Mouse (Mus musculus) cerebellum, adult 8-10 months (tissue): ENCODE data around the gene Abca2.
A peak's percentile ranks its signal among the peaks of the same experiment; 100 is the strongest.

Experiments
- DNase-seq: peaks from one replicate; pipeline ENCODE4 v3.0.0; 2022

Abca2 gene

DNA sequence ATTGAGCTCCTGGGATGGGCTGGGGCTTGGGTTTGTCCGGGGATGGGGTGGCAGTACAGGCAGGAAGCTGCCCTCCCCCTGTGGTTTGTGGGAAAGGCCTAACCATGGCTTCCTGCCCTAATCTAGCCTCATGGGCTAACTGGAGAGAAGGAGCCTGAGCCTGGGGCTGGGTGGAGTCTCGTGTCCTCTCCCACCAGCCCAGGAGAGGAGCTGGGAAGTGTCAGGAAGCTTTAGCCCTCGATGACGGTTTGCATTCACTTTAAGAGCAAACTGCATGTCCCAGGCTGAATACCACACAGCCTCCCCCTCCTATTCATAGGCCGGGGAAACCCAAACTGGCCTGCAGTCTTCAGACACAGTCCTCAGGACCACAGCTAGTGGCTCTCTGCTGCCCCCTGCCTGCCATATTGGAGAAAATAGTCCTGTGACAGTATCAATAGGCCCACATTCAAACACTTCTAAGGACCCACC is 1.7 kb upstream of the Abca2 start:
- DNase-seq: peak; percentile 80

DNA sequence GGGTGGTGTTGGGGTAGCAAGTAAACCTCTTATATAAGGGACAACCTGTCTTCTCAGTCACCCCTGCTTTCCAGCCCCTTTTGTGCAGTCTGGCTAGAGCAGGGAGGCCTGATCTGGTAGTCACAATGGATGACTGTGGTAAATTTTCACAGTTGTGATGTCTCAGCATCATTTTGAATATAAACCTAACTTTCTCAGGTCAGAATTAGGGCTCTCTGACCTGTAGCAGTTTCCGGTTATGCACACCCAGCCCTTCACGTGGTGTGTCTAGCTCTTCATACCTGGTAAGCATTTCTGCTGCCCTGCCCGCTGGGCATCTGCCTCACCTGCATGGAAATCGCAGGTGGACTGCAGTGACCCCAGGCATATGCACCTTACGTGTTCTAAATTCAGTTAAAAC is 1.2 kb upstream of the Abca2 start:
- DNase-seq: no peak

DNA sequence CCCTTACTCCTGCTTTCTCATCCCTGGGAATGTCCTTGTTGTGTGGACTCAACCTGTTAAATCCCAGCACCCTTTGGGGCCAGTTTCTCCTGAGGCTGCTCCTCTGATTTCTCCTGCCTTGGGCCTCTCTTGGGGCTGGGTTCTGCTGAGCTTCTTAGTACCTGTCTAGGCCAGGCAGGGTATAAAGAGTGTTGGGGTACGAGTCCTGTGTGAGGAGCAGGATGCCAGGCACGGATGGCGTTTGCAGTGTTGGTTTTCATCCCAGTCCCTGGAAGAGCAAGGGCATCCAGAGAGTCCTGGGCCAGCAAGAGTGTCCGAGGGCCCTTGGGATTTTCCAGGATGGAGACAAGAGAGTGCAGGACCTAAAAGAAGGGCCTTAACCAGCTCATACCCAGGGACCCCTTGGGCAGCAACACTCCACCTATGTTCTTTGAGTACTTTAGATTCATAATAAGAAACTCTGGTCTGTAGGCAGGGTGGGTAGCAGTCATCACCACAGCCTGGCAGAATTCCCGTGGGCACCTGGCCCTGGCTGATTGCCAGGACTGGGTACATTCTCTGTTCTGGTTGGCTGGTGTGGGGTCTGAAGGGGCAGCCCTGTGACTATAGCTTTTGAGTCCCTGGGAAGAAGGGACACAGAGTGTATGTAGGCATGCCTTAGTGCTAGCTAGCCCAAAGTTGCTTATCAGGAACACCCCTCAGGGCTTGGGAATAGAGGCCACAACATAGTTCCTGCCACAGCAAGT is 1.1 kb downstream of the Abca2 start:
- peak; percentile 77 for DNase-seq

DNA sequence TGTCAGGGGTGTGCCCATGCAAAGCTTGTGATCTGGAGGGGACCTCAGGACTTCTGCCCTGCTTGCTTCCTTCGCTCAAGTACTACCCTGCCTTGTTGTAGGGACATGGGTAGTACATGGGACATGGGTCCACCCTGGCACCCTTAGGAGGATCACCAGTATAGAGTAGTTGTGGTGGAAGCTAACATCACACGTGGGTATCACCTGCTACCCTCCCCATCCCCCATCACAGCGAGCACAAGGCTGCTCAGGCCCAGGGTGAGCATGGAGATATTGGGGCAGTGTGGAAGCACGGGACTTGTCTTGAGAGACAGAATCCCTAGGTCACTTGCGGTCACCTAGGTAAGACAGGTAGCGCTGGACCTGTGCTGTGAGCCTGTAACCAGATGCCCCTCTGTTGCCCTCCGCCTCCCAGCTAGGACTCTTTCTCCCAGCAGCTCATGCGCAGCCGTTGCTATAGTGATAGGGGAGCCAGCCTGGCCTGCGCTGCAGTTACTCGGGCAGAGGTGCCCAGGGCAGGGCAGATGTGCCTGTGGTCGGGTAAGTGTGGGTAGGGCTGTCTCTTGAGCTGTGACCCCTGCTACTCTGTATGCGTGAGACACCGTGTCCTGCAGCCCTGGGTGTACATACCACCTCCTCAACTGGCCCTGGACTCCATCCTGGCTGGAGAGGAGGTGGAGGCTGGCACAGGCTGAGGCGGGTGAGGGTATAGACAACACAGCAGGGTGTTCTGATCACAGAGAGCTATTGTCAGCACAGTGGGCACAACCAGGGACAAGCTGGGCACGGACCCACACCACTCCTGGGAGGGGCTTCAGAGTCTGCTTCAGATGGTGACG is 2.1 kb downstream of the Abca2 start:
- DNase-seq: peak; percentile 50

DNA sequence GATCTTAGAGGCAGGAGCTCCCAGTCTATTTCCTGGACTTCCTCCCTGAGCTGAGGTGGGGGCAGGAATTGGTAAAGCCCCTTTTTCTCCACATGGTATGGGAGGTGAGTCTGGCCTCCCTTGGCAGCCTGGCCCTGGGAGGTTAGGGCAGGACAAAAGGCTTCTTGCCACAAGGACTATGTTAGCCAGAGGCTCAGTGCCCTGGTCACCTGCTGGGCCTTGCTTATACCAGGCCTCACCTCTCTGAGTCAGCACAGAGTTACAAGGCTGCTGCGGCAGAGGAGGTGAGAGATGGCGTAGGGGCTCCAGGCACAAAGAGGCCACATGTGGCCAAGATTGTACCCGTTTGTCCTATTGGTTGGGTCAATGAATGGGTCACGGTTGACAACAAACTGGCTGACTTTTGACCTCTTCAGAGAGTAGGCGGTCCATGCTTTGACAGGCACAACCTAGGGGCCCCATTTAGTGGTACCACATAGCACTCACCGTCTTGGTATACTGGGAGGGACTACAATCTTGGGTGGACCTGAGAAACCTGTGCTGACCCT is 2.9 kb downstream of the Abca2 start:
- no peak for DNase-seq

DNA sequence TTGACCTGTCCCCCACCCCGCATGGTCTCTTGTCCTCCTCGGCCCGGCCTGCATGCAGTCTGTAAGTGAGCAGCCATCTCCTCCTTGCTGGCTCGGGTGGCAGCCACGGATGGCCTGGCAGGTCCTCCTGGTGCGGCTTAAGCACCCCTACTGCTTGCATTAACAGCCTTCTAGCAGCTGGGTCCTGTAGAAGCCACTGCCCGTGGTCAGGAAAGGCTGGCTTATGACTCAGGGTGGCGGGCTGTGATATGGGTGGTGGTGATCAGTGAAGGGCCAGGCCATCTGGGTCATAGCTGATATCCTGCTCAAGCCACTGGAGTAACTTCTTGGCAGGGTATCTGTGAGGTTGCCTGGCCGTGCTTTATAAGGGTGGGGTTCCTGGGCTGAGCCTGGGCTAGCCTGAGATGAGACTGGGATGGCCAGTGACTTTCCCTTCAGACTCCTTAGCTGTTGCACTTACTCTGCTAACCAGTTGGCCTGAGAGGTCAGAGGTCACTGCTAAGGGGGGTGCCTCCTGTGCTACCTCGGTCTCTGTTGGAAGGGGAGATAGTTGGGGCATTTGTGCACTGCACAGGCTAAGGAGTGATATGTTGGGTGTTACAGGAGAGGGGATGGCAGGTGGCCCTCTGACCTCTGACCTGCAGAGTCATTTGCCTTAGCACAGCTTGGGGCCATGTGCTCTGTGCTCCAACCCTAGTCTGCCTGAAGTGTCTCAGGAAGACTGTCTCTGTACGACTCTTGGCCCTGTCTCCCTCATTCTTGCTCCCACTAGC is 4.0 kb downstream of the Abca2 start:
- DNase-seq: no peak

DNA sequence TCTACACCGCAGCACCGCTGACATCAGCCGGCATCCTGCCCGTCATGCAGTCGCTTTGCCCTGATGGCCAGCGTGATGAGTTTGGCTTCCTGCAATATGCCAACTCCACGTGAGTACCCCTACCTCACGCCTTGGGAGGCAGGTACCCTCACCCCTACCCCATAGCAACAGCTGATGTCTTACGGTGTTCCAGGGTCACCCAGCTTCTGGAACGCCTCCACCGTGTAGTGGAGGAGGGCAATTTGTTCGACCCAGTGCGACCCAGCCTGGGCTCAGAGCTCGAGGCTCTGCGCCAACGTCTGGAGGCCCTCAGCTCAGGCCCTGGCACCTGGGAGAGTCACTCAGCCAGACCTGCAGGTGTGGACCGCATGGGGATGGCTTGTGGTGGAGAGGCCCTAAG is 4.6 kb downstream of the Abca2 start:
- no peak for DNase-seq

DNA sequence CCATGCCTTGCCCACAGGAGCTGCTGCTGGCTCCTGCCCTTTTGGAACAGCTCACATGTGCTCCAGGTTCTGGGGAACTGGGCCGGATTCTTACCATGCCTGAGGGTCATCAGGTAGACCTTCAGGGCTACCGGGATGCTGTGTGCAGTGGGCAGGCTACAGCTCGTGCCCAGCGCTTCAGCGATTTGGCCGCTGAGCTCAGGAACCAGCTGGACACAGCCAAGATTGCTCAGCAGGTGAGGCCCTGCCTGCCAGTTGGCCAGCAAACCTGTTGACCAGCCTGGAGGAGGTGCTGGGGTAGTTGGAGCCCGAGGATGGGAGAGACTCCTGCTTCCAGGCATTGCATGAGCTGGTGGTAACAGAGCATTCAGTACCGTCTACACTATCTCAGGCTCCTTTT is 5.8 kb downstream of the Abca2 start:
- peak; percentile 94 for DNase-seq

DNA sequence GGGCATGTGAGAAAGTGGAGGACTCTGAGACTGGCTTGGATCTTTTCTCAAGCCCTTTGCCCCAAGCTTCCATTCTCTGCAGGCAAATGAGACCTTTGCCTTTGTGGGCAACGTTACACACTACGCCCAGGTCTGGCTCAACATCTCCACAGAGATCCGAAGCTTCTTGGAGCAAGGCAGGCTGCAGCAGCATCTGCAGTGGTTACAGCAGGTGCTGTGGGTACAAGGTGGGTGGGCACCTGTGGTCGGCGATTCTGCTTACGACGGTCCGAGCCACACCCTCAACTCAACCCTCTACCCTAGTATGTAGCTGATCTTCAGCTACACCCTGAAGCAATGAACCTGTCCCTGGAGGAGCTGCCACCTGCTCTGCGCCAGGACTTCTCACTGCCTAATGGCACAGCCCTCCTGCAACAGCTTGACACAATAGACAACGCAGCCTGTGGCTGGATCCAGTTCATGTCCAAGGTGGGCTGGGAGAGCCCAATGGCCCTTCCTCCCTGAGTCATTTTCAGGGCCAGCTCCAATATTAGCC is 7.8 kb downstream of the Abca2 start:
- no peak for DNase-seq

DNA sequence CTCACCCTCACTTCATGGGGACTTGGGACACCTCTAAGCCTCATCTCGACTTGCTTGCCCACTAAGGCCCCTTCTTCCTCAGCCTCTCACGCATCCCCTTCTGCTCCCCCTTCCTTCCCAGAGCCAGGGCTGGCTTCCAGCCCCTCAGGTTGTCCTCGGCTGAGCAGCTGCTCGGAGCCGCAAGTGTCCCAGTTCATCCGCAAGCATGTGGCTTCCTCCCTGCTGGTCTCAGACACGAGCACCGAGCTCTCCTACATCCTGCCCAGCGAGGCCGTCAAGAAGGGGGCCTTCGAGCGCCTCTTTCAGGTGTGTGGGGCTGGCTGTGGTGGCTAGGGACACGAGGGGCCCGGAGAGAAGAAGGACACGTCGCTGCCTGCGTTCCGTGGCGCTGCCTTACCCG is 12.6 kb downstream of the Abca2 start:
- no peak for DNase-seq

DNA sequence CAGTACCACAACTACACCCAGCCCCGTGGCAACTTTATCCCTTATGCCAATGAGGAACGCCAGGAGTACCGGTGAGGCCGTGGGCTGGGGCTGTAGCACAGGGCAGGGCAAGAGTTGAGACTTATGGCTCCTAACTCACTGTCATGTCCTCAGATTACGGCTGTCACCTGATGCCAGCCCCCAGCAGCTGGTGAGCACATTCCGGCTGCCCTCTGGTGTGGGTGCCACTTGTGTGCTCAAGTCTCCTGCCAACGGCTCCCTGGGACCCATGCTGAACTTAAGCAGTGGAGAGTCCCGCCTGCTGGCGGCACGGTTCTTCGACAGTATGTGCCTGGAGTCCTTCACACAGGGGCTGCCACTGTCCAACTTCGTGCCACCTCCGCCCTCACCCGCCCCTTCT is 14.2 kb downstream of the Abca2 start:
- DNase-seq: no peak

DNA sequence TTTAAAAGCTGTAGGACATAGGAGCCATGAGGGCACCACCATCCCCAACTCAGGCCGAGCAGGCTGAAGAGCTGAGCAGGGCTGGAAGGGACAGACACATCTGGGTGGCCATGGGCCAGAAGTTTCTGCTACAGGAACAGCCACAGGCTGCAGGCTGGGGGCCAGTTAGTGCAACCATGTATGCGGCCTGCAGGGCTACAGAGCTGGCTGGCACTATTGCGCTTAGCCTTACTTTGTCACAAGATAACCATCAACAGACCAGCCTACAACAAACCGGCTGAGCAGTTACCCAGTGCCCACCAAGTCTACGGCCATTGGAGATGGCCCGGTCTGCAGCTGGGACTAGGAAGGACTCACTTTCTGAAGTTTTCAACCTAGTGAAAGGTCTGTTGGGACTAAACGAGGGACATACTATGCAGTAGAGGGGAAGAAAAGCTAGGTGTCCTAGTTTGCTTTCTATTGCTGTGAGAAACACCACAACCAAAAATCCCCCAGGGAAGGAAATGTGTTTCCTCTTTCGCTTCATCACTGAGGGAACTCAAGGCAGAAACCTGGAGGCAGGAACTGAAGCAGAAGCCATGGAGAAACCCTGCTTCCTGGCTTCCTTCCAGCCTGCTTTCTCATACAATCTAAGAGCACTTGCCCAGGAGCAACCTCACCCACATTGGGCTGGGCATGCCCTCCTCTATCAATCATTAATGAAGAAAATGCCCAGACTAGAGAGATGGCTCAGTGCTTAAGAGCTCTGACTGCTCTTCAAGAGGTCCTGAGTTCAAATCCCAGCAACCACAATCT is 22.5 kb downstream of the Abca2 start:
- no peak for DNase-seq

DNA sequence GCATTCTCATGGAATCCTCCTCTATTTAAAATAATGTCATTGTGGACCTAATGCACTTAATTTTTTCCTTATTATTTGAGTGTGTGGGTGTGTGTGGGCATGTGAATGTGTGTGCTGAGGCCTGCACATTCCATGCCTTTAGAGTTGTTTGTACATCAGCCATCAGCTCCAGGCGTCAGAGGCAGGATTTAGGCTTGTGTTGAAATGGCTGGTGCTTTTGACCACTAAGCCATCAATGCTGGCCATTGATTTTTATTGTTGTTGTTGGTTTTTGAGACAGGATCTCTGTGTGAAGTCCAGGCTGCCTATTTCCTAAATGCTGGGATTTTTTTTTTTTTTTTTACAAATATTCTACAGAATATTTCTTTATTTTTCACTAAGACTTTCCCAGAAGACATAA is 24.4 kb downstream of the Abca2 start:
- DNase-seq: no peak

DNA sequence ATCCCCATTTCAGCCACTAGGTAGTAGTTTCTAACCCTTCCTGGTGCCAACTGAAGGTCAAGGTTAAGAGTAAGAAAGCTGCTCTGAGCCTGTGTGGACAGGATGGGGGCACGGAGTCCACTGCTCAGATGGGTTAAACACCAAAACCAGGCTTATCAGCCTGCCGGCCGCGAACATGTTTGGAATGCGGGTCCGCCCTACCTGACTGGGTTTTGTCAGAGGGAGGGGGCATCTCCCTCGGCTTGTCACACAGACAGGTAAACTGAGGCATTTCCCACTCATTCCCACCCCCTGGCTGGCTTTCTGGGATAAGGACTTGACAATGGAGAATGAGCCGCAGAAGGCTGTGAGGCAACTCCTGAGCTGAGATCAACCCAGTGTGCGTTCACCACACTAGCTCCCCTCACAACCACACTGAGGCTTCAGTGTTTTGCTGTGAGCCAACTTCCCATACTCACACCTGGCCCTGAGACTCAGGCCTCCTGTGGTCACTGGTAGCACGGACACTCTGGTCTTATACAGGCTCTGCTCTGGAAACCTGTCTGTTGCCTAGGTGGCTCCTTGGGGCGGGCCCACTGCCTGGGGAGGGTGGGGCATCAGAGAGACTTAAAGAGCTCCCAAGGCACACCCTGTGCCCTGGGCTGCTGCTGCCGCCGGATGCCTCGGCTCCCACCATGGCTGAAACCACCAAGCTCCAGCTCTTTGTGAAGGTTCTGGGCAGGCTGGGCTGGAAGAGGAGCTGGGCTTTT is 27.9 kb downstream of the Abca2 start, which contains the start of gene Clic3:
Clic3 (plus strand) TSS at position 634 of the 749 bp plus-strand sequence.
- DNase-seq: no peak

DNA sequence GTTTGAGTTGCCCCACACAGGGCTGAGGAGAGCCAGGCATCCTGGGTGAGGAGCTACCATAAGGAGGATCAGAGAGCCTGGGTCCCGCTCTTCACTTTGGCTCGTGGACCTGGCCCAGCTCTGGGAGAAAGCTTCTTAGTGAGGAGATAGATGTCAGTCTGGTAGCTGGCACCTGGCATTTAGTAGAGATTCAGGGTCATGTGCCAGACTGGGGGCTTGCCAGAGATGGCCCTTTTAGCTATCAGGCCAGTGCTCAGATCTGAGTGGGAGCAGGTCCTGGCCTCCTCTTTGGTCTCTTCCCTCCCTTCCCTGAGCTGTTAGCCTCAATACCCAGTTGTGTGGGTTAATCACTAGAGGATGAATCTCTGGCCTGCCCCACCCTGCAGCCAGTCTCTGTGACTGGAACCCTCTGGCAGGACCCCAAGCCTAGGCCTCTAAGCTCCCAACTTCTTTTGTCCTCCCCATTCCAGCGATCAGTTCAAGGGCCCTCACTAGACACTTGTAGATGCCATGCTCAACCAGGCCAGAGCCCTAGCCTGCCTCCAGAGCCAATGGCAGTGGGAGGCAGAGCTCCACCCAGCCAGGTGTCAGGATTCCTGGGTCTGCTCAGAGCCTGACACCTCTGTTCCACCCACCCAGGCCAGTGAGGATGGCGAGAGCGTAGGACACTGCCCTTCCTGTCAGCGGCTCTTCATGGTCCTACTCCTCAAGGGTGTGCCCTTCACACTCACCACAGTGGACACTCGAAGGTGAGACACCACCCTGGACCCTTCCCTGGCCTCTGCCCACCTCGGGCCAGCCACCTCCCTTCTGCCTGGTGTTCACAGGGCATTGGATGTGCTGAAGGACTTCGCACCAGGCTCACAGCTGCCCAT is 28.8 kb downstream of the Abca2 start:
- no peak for DNase-seq

DNA sequence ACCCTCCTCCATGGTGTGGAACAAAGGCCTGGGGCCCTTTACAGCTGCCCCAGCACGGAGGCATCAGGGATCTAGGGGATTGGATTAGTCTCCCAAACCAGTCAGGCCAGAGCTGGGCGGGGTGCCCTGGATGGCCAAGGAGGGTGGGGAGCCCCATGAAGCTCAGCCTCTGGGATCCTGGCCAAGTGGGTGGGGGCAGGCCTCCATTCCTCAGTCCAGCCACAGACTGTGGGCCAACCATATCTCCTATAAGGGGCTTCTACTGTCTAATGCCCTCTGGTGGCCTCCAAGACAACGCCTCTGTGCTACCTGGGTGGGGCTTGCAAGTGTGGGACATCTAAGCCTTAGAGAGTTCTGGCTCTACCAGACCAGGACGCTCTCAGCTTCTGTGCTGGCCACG is 30.4 kb downstream of the Abca2 start:
- no peak for DNase-seq

DNA sequence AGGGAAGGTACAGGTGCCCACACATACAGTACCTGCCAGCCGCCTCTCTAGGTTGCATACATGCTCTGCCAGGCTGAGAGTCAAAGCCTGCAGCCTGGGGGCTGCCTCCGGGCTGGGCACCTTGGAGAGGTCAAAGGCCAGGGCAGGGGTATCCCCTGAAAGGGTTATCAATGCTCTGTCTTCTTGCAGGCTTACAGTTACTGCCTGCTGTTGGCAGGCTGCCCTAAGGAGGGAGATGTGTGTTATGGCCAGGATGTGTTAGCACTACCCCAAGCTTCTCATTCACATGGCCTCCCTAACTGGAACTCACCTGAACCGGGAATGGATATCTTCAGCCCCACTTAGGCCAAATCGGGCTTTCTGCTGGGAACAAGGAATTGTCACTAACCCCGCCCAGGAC is 31.6 kb downstream of the Abca2 start:
- DNase-seq: no peak

DNA sequence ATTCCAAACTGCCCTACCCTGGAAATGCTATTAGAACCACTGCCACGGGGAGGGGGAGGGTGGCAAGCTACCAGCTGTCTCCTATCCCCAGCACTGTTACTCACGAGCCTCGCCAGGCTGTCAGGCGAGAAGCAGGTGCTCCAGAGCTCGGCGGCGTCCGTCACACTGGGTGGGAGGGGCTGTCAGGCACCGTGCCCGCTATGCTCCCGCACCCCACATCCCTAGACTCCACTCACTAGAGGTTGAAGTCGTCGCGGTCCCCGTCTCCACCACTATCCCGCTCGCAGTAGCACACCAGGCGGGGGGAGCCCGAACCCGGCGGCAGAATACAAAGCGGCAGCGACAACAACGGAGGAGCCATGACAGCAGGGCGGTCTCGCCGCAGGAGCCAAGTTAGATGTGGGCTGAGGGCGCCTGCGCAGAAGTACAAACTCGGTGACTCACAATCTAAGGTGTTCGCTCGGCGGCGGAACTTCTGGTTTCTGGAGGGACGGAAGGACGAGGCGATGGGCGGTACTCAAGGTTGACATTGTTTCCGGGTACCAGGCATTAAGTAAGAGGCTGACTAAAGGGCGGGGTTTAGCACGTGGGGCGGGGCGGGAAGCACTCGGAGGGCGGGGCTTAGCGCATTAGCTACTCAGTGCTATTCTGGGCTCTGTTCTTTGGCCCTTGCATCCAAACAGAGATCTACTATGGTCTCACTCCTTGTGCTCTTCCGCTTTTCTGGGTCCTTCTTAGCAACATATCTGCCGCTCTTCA is 32.2 kb downstream of the Abca2 start, which contains the start of gene Paxx:
Paxx (minus strand) TSS at position 544 of the 759 bp plus-strand sequence.
- DNase-seq: peak; percentile 91

DNA sequence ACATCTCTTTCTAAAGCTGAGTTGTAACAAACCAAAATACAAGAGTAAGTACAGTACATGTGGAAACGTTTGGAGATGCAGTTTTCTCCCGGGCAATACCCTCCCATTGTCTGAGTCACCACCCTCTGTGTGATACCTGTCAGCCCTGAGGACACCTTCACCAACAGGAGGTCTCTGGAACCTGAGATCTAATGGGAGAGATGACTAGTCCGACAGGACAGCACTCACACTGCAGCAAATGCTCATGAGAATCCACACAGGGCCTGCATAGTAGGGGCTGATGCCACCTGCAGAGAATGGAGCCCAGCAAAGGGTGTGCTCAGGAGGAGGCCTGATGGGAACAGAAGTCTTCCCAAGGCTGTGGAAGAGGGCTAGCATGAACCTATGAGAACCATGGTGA is 32.9 kb downstream of the Abca2 start:
- no peak for DNase-seq
